Mouse (Mus musculus): ENCODE measurements around the gene Akr1b3. TPM values are rescaled to one million over a fixed set of nuclear protein-coding genes. Genes with fewer than 3 reads are reported as not detected.

The Akr1b3 gene
- polyA plus RNA-seq, 1 experiment from 2014 or later: 188 TPM

GRCm38 (mm10) chr6:34297055-34297454, 20.2 kb downstream of the Akr1b3 start:
- DNase-seq (ENCODE audit: low spot score): no peak
- no peaks in the 10 kb centered on the region for H3K9me3 ChIP-seq (ENCODE audit: control insufficient read depth, low read length)
- H3K9ac ChIP-seq (ENCODE audit: low read length): no peak overlapping the region
- H3K4me1 ChIP-seq (replicated peaks; ENCODE audit: control insufficient read depth, insufficient read depth): no peaks in the 10 kb centered on the region
- no peaks in the 10 kb centered on the region for H3K36me3 ChIP-seq (ENCODE audit: control insufficient read depth, insufficient read depth, low read length)
- H3K4me2 ChIP-seq (replicated peaks; ENCODE audit: low read depth): no peak overlapping the region
- no peak overlapping the region for H3K27ac ChIP-seq (replicated peaks)
- peak; percentile 67; the same call in 1 of the 2 replicates for ATAC-seq (ENCODE audit: low FRiP score, low TSS enrichment)
- WGBS: 69% methylated on average over 3 of the region's 3 CpGs
- H3K4me3 ChIP-seq (ENCODE audit: low read depth, low read length): no peak overlapping the region
- TF ChIP-seq EP300 (optimal IDR thresholded peaks at IDR 0.05) (no peak), CTCF (IDR thresholded peaks at IDR 0.05; ENCODE audit: low read depth) (no peak)
- no peaks in the 10 kb centered on the region for H3K27me3 ChIP-seq (ENCODE audit: control insufficient read depth, insufficient read depth, low read length)

DNA sequence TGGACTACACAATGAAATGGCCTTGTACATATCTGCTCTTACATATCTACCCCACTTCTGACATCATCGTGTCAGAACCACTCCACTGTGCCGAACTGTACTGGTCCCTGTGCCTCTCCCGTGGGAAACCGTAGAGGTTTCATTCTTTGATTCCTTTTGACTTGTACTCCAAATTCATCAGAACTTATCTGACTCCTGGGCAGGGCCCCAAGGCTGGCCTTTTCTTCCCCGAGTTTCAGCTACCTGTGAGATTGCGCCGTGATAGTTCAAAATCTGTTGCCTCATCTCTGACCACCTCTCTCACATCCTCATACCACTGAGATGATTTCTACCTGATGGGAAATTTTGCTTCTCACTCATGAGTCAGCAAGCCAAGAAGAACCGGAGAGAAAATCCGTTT, 21.8 kb downstream of the Akr1b3 start:
- 86% methylated on average over 9 of the region's 9 CpGs for WGBS
- DNase-seq (ENCODE audit: low spot score) (no peak), ATAC-seq (ENCODE audit: low FRiP score, low TSS enrichment) (no peak)
- no peak overlapping the region for H3K27ac ChIP-seq (replicated peaks)
- H3K9ac ChIP-seq (ENCODE audit: low read length): no peak overlapping the region
- H3K27me3 ChIP-seq (ENCODE audit: control insufficient read depth, insufficient read depth, low read length): no peaks in the 10 kb centered on the region
- H3K4me2 ChIP-seq (replicated peaks; ENCODE audit: low read depth): no peak overlapping the region
- H3K4me1 ChIP-seq (replicated peaks; ENCODE audit: control insufficient read depth, insufficient read depth): no peaks in the 10 kb centered on the region
- no peak overlapping the region for H3K4me3 ChIP-seq (ENCODE audit: low read depth, low read length)
- no peaks in the 10 kb centered on the region for H3K36me3 ChIP-seq (ENCODE audit: control insufficient read depth, insufficient read depth, low read length)
- TF ChIP-seq EP300 (optimal IDR thresholded peaks at IDR 0.05) (no peak), CTCF (IDR thresholded peaks at IDR 0.05; ENCODE audit: low read depth) (no peak)
- no peaks in the 10 kb centered on the region for H3K9me3 ChIP-seq (ENCODE audit: control insufficient read depth, low read length)

DNA sequence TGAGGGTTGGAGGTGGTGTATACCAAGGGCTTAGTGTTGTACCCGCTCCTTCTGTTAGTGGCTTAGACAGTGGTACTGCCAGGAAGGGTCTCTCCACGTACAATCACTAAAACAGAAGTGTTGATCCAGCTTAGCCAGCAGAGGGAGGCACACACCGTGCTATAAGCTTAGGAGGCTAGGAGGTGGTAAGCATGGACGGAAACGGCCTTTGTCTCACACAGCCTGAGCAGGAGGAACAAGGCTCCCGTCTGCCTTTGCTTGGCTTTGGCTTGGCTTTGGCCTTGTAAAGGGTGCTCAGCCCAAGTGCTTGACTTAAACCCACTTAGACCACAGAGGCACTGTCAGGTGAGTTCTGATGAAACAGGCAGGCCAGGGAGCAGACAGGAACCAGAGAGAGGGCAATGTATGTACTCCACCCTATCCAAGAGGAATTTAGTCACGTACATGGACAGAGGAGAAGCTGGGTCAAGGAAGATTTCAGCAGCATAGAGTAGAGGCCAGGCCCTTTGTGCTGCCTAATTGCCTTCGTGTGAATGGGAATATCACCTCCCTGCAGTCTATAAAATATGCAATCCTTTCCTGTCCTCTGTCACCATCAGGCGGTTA, 24.3 kb downstream of the Akr1b3 start:
- no peak for TF ChIP-seq EP300 (optimal IDR thresholded peaks at IDR 0.05)
- TF ChIP-seq CTCF (IDR thresholded peaks at IDR 0.05; ENCODE audit: low read depth): peak; percentile 96
- peak; percentile 89 for ATAC-seq (ENCODE audit: low FRiP score, low TSS enrichment)
- peak; percentile 83 for DNase-seq (ENCODE audit: low spot score)
- Histone ChIP-seq H3K4me3 (ENCODE audit: low read depth, low read length) (no peak overlapping the region), H3K9ac (ENCODE audit: low read length) (no peak overlapping the region), H3K27ac (replicated peaks) (no peak overlapping the region), H3K27me3 (ENCODE audit: control insufficient read depth, insufficient read depth, low read length) (no peaks in the 10 kb centered on the region), H3K36me3 (ENCODE audit: control insufficient read depth, insufficient read depth, low read length) (no peaks in the 10 kb centered on the region), H3K4me1 (replicated peaks; ENCODE audit: control insufficient read depth, insufficient read depth) (no peaks in the 10 kb centered on the region), H3K4me2 (replicated peaks; ENCODE audit: low read depth) (no peak overlapping the region), H3K9me3 (ENCODE audit: control insufficient read depth, low read length) (no peaks in the 10 kb centered on the region)
- WGBS: 29% methylated on average over 9 of the region's 9 CpGs

DNA sequence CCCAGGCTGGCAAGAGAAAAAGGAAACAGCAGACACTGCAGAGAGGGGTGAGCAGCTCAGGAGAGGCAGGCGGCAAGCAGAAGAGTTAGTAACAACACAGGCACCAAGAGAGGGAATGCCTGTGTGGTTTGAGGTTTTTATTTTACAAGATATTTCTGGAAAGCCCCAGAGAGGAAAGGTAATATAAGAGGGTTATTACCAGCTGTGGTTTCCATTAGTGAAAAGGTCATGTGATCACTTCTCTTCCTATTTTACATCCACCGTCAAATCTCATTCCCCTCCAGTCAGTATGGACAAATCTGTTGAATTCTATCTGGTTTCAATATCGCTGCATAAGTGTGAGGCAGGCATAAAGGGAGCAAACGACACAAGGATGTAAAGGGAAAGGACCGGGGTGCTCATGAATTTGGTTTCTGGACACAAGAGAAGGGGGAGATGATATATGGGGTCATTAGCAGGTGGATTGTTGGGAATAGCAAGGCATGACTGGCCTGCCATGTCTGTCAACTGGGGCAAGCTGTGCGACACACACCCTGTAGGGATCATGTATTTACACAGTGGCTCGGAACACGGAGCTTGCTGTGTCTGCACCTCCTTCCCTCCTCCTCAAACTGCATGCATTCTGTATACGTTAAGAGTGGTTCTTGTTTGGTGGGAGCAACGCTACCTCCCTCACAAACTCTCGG, 24.9 kb downstream of the Akr1b3 start:
- no peak for DNase-seq (ENCODE audit: low spot score)
- Histone ChIP-seq H3K36me3 (ENCODE audit: control insufficient read depth, insufficient read depth, low read length) (no peaks in the 10 kb centered on the region), H3K27ac (replicated peaks) (no peak overlapping the region), H3K4me1 (replicated peaks; ENCODE audit: control insufficient read depth, insufficient read depth) (no peaks in the 10 kb centered on the region), H3K9ac (ENCODE audit: low read length) (no peak overlapping the region), H3K27me3 (ENCODE audit: control insufficient read depth, insufficient read depth, low read length) (no peaks in the 10 kb centered on the region), H3K4me2 (replicated peaks; ENCODE audit: low read depth) (no peak overlapping the region), H3K4me3 (ENCODE audit: low read depth, low read length) (no peak overlapping the region), H3K9me3 (ENCODE audit: control insufficient read depth, low read length) (no peaks in the 10 kb centered on the region)
- TF ChIP-seq EP300 (optimal IDR thresholded peaks at IDR 0.05) (no peak), CTCF (IDR thresholded peaks at IDR 0.05; ENCODE audit: low read depth) (no peak)
- ATAC-seq (ENCODE audit: low FRiP score, low TSS enrichment): peak; percentile 46; the same call in 1 of the 2 replicates
- WGBS: 49% methylated on average over 11 of the region's 11 CpGs

- H3K4me2 ChIP-seq (replicated peaks; ENCODE audit: low read depth): no peak overlapping the region
- DNase-seq (ENCODE audit: low spot score) (no peak), ATAC-seq (ENCODE audit: low FRiP score, low TSS enrichment) (no peak)
- no peaks in the 10 kb centered on the region for H3K36me3 ChIP-seq (ENCODE audit: control insufficient read depth, insufficient read depth, low read length)
- WGBS: 78% methylated on average over 8 of the region's 8 CpGs
- no peaks in the 10 kb centered on the region for H3K27me3 ChIP-seq (ENCODE audit: control insufficient read depth, insufficient read depth, low read length)
- H3K4me3 ChIP-seq (ENCODE audit: low read depth, low read length): no peak overlapping the region
- no peaks in the 10 kb centered on the region for H3K9me3 ChIP-seq (ENCODE audit: control insufficient read depth, low read length)
- H3K27ac ChIP-seq (replicated peaks): no peak overlapping the region
- H3K9ac ChIP-seq (ENCODE audit: low read length): no peak overlapping the region
- TF ChIP-seq CTCF (IDR thresholded peaks at IDR 0.05; ENCODE audit: low read depth) (no peak), EP300 (optimal IDR thresholded peaks at IDR 0.05) (no peak)
- H3K4me1 ChIP-seq (replicated peaks; ENCODE audit: control insufficient read depth, insufficient read depth): no peaks in the 10 kb centered on the region
Observed at GRCm38 (mm10) chr6:34290681-34291080, 26.6 kb downstream of the Akr1b3 start.

DNA sequence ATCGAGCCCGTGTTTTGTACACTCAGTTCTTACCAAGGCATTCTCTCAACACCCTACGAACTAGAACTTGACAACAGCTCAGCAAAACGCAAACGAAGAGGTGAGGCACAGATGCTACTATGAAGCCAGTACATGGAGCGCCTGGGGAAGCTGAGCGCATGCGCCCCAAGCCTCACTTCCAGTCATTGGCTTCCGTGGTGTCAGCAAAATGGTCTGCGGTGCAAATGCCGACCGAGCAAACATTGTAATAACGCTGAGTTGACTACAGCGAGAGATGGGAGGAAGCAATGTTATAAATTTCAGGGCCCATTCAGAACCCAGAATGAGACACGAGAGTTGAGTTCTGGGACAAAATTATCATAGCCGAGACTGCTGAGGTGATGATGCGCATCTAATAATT, 27.2 kb downstream of the Akr1b3 start:
- no peak for DNase-seq (ENCODE audit: low spot score)
- H3K4me2 ChIP-seq (replicated peaks; ENCODE audit: low read depth): no peak overlapping the region
- no peaks in the 10 kb centered on the region for H3K36me3 ChIP-seq (ENCODE audit: control insufficient read depth, insufficient read depth, low read length)
- no peak for ATAC-seq (ENCODE audit: low FRiP score, low TSS enrichment)
- no peaks in the 10 kb centered on the region for H3K9me3 ChIP-seq (ENCODE audit: control insufficient read depth, low read length)
- no peak overlapping the region for H3K27ac ChIP-seq (replicated peaks)
- TF ChIP-seq EP300 (optimal IDR thresholded peaks at IDR 0.05) (no peak), CTCF (IDR thresholded peaks at IDR 0.05; ENCODE audit: low read depth) (no peak)
- no peaks in the 10 kb centered on the region for H3K4me1 ChIP-seq (replicated peaks; ENCODE audit: control insufficient read depth, insufficient read depth)
- H3K4me3 ChIP-seq (ENCODE audit: low read depth, low read length): no peak overlapping the region
- H3K27me3 ChIP-seq (ENCODE audit: control insufficient read depth, insufficient read depth, low read length): no peaks in the 10 kb centered on the region
- H3K9ac ChIP-seq (ENCODE audit: low read length): no peak overlapping the region
- WGBS: 87% methylated on average over 17 of the region's 17 CpGs

Measured in stomach, postnatal 0 days (tissue).